Mouse (Mus musculus) forebrain, postnatal 0 days (tissue): Measurements from ENCODE around the gene Eif3c. TPM values are rescaled to one million over a fixed set of nuclear protein-coding genes. Genes with fewer than 3 reads are reported as not detected.

Source experiments
- ATAC-seq: fragments of 200-750 bp; cut with Nextera tagmentation; 2 replicates; pipeline ENCODE4 v1.8.0; 2017; ENCODE audit warnings: mild to moderate bottlenecking, moderate library complexity
- DNase-seq: peaks from one replicate; pipeline ENCODE4 v3.0.0-alpha.2; 2015
- H3K27ac ChIP-seq: fragments of 300-500 bp; sonication (generic); 2 replicates; pipeline ENCODE4 v1.5.1; 2014; ENCODE audit warnings: low read depth, mild to moderate bottlenecking, antibody characterized with exemption, low read length, moderate library complexity, mixed read lengths
- H3K27me3 ChIP-seq: fragments of 300-500 bp; sonication (generic); 2 replicates; pipeline ENCODE4 v1.6.1; 2014; ENCODE audit warnings: mild to moderate bottlenecking, low read length, mixed read lengths; ENCODE audit not compliant: insufficient read depth
- H3K36me3 ChIP-seq: fragments of 300-500 bp; sonication (generic); 2 replicates; pipeline ENCODE4 v1.6.1; 2014; ENCODE audit warnings: mild to moderate bottlenecking, moderate library complexity; ENCODE audit not compliant: insufficient read depth
- H3K4me1 ChIP-seq: fragments of 300-500 bp; sonication (generic); 2 replicates; pipeline ENCODE4 v1.6.1; 2014; ENCODE audit warnings: antibody characterized with exemption; ENCODE audit not compliant: insufficient read depth
- H3K4me2 ChIP-seq: fragments of 300-500 bp; sonication (generic); 2 replicates; pipeline ENCODE4 v1.6.1; 2014; ENCODE audit warnings: low read depth, mild to moderate bottlenecking, moderate library complexity
- H3K4me3 ChIP-seq: fragments of 300-500 bp; sonication (generic); 2 replicates; pipeline ENCODE4 v1.5.1; 2014; ENCODE audit warnings: low read depth, low read length, mixed read lengths
- H3K9ac ChIP-seq: fragments of 300-500 bp; sonication (generic); 2 replicates; pipeline ENCODE4 v1.6.1; 2014; ENCODE audit warnings: mild to moderate bottlenecking
- H3K9me3 ChIP-seq: fragments of 300-500 bp; sonication (generic); 2 replicates; pipeline ENCODE4 v1.6.1; 2016; ENCODE audit warnings: low read length
- CTCF ChIP-seq: sonication (generic); IDR thresholded peaks from 2 replicates; pipeline ENCODE4 v1.5.1; 2016; ENCODE audit warnings: antibody characterized with exemption, control low read depth, low read depth
- WGBS: fragments of 180-500 bp; shearing (Covaris S2); extraction: QIAGEN DNeasy Blood & Tissue Kit; methylation state at CpG from one replicate; pipeline ENCODE4 v1.1.7; 2014; 5-methylcytosine and 5-hydroxymethylcytosine counted together
- polyA plus RNA-seq: library from polyadenylated mRNA; unstranded; fragments of >200 nt; fragmentation: Nextera tagmentation; extraction: Ambion mirVana; gene quantifications from 2 replicates; pipeline ENCODE4 v1.2.1, GENCODE M21; 2015
- total RNA-seq: library from RNA; depleted of rRNA; stranded (reverse); fragments of >200 nt; gene quantifications from 2 replicates; pipeline ENCODE4 v1.2.3, GENCODE M21; 2014

The Eif3c gene
- total and polyA plus RNA-seq, 2 experiments from 2014 or later: 137 to 205 TPM

DNA sequence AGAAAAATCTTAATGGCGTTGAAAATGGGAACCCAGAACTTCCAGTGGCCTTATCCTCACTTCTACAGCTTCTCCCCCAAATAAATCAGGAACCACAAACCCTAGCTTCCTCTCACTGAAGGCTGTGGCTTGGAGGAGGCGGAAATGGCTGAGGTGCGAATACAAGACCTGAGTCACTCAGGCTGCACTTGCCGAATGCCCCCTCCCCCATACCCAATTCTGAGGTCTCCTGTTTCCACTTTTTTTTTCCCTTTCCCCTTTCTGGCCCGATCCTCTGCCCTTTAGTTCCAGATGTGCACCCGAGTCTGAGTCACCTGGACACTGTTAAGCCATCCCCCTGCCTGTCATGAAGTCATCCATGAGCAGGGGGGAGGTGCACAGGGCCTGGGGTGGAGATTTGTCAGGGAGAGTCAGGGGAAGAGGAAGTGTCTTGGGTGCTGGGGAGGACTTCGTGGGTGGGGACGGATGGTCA, 18.3 kb upstream of the Eif3c start, which contains the start of gene Apobr:
Gene Apobr, plus strand, starts transcription at position 437 of the 472 bp plus-strand sequence.
- Histone ChIP-seq H3K27ac (no peak within 1 kb of the TSS), H3K4me1 (peaks cover 9% of the 10 kb centered on the region), H3K9me3 (no peaks in the 10 kb centered on the region), H3K9ac (no peak within 1 kb of the TSS), H3K4me3 (peak within 1 kb of the TSS; percentile 66; the same call in 1 of the 2 replicates), H3K27me3 (0 out of 2 replicates have a peak, but pooled peaks cover 3% of the 10 kb centered on the region), H3K36me3 (no peaks in the 10 kb centered on the region), H3K4me2 (peak within 1 kb of the TSS; percentile 80; the same call in 1 of the 2 replicates)
- 84% methylated on average over 8 of the region's 8 CpGs for WGBS
- no peak for ATAC-seq
- DNase-seq: no peak
- no peak for TF ChIP-seq CTCF

DNA sequence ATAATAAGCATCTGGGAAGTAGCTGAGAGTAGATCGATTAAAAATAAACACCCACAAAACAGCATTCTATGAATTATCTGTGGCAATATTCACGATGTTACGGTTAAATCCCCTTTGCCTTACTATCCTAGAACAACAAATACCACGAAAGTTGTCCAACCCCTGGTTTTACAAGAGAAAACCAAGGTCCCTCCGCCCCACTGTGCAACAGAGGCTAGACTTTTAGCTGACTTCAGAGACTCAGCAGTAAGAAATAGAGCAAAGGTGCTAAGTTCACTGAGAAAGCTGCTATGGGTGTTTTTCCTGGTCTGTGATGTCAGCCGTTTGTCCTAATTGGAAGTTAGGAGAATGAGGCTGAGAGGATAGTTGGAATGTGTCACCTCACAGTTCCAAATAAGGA, 17.6 kb upstream of the Eif3c start:
- Histone ChIP-seq H3K4me3 (peak overlapping the region; percentile 66), H3K27me3 (0 out of 2 replicates have a peak, but pooled peaks cover 3% of the 10 kb centered on the region), H3K27ac (peak overlapping the region; percentile 92; the same call in 1 of the 2 replicates), H3K9ac (peak overlapping the region; percentile 55), H3K4me1 (peaks cover 9% of the 10 kb centered on the region), H3K36me3 (no peaks in the 10 kb centered on the region), H3K9me3 (no peaks in the 10 kb centered on the region), H3K4me2 (peak overlapping the region; percentile 80)
- TF ChIP-seq CTCF: no peak
- DNase-seq (no peak), ATAC-seq (no peak)
- WGBS: 65% methylated on average over 6 of the region's 6 CpGs

DNA sequence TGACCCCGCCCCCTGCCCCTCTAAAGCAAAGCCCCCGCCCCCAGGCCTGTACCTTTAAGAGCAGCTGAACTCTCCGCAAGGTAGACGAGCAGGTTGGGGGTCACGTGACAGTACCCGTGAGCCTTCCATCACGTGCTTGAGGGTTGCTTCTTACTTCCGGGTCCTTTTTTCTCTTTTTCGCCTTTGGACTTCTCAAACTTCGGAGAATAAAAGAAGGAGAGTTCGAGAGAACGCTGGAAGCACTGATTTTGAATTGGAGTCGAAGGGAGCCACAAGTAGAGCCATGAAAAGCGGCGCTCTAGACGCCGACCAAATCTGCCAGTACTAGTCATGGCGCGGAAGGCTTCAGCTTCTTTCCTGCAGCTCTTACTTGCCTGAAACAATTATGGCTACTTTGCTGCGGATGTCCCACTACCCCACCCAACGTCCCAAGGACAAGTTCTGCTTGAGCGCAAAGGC, 17.1 kb upstream of the Eif3c start:
- H3K4me3 ChIP-seq: peak overlapping the region; percentile 66
- H3K9me3 ChIP-seq: no peaks in the 10 kb centered on the region
- H3K4me1 ChIP-seq: peaks cover 9% of the 10 kb centered on the region
- peak; percentile 95 for ATAC-seq
- peak overlapping the region; percentile 80 for H3K4me2 ChIP-seq
- DNase-seq: peak; percentile 94
- no peak for TF ChIP-seq CTCF
- H3K36me3 ChIP-seq: no peaks in the 10 kb centered on the region
- H3K9ac ChIP-seq: peak overlapping the region; percentile 55
- 0 out of 2 replicates have a peak, but pooled peaks cover 3% of the 10 kb centered on the region for H3K27me3 ChIP-seq
- WGBS: under 1% methylated on average over 22 of the region's 22 CpGs
- peak overlapping the region; percentile 92 for H3K27ac ChIP-seq

DNA sequence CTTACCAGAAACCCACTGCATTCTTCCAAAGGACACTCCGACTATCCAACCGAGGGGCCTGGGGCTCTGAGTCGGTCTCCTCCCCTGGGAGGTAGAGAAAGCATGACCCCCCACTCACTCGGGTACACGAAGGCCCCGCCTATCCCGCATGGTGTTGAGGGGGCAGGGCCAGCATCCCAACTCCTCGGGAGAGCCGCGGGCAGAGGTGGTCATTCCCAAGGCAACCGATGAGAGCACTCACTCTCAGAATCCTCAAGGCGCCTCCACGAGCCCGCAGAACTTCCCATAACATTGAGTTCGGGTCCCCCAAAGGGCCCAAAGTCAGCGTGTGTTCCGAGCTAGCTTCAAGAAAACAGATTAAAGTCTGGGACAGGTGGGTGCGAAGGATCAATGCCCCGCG, 16.5 kb upstream of the Eif3c start:
- ATAC-seq (peak; percentile 60), DNase-seq (no peak)
- TF ChIP-seq CTCF: no peak
- no peaks in the 10 kb centered on the region for H3K27me3 ChIP-seq
- H3K4me2 ChIP-seq: peak overlapping the region; percentile 80
- H3K4me1 ChIP-seq: peaks cover 9% of the 10 kb centered on the region
- no peaks in the 10 kb centered on the region; the same call in 1 of the 2 replicates for H3K36me3 ChIP-seq
- H3K4me3 ChIP-seq: peak overlapping the region; percentile 66
- H3K27ac ChIP-seq: no peak overlapping the region; the same call in 1 of the 2 replicates
- no peaks in the 10 kb centered on the region for H3K9me3 ChIP-seq
- under 1% methylated on average over 20 of the region's 20 CpGs for WGBS
- peak overlapping the region; percentile 55 for H3K9ac ChIP-seq

DNA sequence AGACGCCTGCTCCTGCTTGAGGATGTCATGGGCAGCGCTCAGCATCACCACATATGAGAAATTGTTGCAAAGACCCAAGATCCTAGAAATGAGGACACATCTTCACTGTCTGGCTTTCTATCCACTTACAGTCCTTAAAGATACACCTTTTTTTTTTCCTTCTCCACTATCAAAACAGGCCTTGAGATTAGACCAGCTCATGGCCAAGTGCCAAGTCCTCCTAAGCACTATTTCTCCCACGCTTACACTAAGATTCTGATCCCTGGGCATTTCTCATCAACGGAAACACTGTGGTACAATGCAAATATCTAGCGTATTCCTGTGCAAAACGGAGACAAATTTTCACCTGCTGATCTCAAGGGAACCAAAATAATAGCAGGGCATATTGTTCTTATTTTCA, 15.4 kb upstream of the Eif3c start:
- 82% methylated on average over 6 of the region's 6 CpGs for WGBS
- Histone ChIP-seq H3K4me1 (peaks cover 9% of the 10 kb centered on the region), H3K9ac (no peak overlapping the region), H3K27ac (no peak overlapping the region), H3K27me3 (no peaks in the 10 kb centered on the region), H3K9me3 (no peaks in the 10 kb centered on the region), H3K4me2 (no peak overlapping the region), H3K4me3 (no peak overlapping the region), H3K36me3 (no peaks in the 10 kb centered on the region; the same call in 1 of the 2 replicates)
- no peak for TF ChIP-seq CTCF
- ATAC-seq (no peak), DNase-seq (no peak)

DNA sequence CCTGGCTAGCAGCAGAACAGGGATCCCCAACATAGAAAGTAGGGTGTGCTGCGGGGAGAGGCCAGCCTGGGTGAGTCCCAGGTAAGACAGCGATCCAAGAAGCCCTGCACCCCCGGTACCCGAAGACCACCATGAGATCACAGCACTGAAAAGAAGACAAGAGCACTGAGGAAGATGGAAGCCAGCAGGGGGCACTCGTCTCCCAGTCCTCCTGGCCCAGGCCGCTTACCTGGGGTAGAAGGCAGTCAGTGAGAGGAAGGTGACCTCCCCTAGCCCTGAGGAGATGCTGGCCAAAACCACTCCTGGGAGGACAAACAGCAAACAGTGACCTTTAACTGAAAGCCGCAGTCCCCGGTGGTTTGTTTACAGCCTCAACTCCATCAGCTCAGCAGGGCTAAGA, 13.0 kb upstream of the Eif3c start:
- DNase-seq: peak; percentile 31
- peak; percentile 67 for TF ChIP-seq CTCF

DNA sequence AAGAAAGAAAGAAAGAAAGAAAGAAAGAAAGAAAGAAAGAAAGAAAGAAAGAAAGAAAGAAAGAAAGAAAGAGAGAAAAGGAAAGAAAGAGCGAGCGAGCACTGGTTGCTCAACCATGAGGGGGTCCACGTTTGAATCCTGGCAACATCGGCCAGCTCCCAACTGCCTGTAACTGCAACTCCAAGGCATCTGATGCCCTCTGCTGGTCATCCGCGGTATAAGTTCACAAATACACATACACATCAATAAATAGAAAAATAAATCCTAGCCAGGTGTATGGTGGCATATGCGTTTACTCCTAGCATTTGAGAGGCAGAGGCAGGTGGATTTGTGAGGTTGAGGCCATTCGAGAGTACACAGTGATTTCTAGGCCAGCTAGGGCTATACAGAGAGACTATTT, 10.7 kb upstream of the Eif3c start:
- Histone ChIP-seq H3K36me3 (peaks cover 16% of the 10 kb centered on the region), H3K27me3 (no peaks in the 10 kb centered on the region), H3K9ac (no peak overlapping the region), H3K9me3 (no peaks in the 10 kb centered on the region), H3K4me1 (peaks cover 2% of the 10 kb centered on the region), H3K4me3 (no peak overlapping the region), H3K27ac (no peak overlapping the region), H3K4me2 (no peak overlapping the region)
- TF ChIP-seq CTCF: peak; percentile 69
- ATAC-seq (no peak), DNase-seq (peak; percentile 63)
- WGBS: 51% methylated on average over 8 of the region's 8 CpGs

More for the DNA sequence above, 13.0 kb upstream of the Eif3c start:
- no peaks in the 10 kb centered on the region for H3K9me3 ChIP-seq
- H3K9ac ChIP-seq: no peak overlapping the region
- 52% methylated on average over 8 of the region's 8 CpGs for WGBS
- H3K36me3 ChIP-seq: peaks cover 7% of the 10 kb centered on the region; the same call in 1 of the 2 replicates
- H3K4me3 ChIP-seq: no peak overlapping the region
- H3K4me1 ChIP-seq: peaks cover 9% of the 10 kb centered on the region
- no peak for ATAC-seq
- no peak overlapping the region for H3K4me2 ChIP-seq
- H3K27ac ChIP-seq: no peak overlapping the region
- H3K27me3 ChIP-seq: no peaks in the 10 kb centered on the region
